Mouse (Mus musculus) mouse trophoblast stem cell (cell line): ENCODE measurements around the gene Dctn3.

Experiments used
- in situ Hi-C, 2 experiments: fragments of 300-500 bp; cut with MseI, MboI; formaldehyde crosslinking; loops; 2 replicates in 1 of 2; 3 replicates in 1 of 2; pipeline ENCODE4 v1.15.1; 2025

Dctn3 gene

GRCm38 (mm10) chr4:41672522-41672963 is 50.4 kb downstream of the Dctn3 start:
- in situ Hi-C loops, result no loop called here

- in situ Hi-C loops, result no loop called here
Measured at GRCm38 (mm10) chr4:41671963-41672480, 50.9 kb downstream of the Dctn3 start.

- in situ Hi-C loops, result no loop called here
Measured at GRCm38 (mm10) chr4:41671500-41671899, 51.5 kb downstream of the Dctn3 start.

GRCm38 (mm10) chr4:41670836-41671235 is 52.1 kb downstream of the Dctn3 start:
- in situ Hi-C loops, result no loop called here

- in situ Hi-C loops, result no loop called here
Measured at GRCm38 (mm10) chr4:41666646-41667045, 56.3 kb downstream of the Dctn3 start.

GRCm38 (mm10) chr4:41665009-41665675 is 57.8 kb downstream of the Dctn3 start:
- in situ Hi-C loops, result no loop called here
